Mouse (Mus musculus) embryo, embryonic 10 days (tissue): Measurements from ENCODE around the gene Il5ra.
A peak's percentile ranks its signal among the peaks of the same experiment; 100 is the strongest.

Experiments used
- DNase-seq: peaks from one replicate; pipeline ENCODE4 v3.0.0-alpha.2; 2015; ENCODE audit warnings: low spot score

Il5ra gene

DNA sequence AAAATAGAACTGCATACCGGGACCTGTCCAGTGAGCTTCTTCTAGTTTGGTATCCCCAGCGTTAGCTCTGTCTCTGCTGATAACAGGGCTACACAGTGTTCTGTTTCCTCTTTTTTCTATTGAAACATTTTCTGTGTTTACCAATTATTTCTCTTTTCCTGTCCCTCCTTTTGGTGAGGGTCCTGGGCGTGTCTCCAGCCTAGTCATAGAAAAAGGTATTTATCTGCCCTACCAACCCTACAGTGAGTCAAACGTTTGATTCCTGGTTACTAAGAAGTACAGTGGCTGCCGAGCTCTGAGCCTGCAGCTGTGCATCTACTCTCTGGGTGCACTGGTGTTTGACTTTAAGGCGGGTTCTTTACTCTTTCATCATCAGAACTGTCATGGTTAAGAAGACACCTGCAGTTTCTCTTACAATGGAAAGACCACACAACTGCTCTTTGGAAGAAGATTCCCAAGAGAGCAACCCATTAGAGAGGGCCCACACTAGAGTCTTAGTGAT, at the start of gene Il5ra:
Gene Il5ra, minus strand, starts transcription at position 151 of the 502 bp plus-strand sequence.
- no peak for DNase-seq

DNA sequence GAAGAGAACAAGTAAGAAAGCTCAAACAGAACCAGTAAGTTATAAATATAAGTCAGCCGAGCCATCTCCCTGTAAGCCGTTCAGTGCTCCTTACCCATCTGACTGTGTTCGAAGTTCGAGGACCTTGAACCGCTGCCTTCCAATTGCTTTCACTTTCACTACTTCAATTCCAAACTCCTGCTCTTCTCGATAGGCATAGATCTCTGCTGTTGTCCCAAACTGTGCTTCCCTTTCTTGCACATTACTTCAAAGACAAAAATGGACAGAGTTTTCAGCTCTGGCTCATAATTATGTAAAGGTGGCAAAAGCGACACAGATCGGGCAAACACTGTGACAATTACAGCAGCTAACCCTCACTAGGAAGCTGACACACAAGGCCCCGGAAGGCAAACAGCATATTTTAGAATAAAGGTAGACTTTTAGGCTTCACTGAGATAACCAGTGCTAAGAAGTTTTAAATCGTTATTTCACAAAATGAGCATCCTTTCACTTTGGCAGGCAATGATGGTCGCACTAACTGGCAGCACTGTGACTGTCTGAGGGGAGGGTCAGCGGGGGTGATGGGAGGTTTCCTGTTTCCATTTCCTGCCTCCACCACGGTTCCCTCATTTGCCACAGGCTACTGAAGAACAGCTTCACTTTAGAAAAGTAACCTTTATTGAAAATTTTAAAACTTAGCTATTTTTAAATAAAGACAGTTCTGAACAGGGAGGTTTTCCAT, 45.4 kb upstream of the Il5ra start:
- DNase-seq = no peak

DNA sequence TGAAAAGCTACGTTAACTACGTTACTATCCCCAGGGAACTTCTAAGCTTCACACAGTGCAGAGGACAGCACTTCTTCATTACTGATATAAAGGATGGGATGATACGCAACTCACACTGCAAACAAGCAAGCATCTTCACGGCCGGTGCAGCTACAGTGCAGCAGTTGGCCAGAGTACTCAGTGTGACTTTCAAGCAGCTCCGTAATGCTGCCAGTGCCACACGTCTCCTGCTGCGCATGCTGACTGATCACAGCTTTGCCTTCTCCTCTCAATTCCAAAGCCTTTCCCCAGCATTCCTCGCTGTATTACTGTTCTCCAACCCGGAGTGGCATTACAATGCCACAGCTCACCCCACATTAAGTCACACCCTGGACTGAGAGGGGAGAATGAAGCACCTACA, 44.8 kb upstream of the Il5ra start:
- no peak for DNase-seq

DNA sequence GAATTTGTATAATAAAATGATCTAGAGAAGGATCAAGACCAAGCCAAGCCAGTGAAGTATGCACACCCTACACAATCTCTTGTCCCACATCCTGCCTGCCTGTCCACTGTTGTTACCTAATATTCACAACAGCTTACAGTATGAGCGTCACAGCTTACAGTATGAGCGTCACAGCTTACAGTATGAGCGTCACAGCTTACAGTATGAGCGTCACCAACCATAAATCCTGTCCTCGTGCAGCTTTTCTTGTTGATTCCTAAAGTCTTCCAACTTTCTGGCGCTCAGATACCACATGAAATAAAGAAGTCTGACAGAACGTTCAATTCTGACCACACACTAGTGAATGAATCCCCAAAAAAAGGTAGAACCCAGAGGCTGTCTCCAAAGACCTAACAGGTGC, 44.3 kb upstream of the Il5ra start:
- no peak for DNase-seq

DNA sequence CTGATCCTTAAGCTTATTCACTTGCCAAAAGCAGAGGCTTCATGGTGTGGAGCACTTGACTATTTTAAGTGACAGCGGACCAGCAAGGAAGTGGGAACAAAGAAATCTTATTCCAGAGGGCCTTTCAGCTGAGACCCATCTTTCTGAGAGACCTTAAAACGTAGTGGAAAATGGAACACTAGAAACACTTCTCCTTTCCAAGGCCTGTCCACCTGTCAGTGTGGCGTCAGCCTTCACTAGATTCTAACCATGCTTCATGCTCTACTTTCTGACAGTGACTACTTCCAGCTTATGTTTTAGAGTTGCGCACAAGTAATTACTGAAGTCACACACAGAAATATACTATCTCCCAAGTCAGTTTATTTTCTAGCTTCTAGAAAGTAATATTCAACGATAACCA, 43.6 kb upstream of the Il5ra start:
- no peak for DNase-seq

DNA sequence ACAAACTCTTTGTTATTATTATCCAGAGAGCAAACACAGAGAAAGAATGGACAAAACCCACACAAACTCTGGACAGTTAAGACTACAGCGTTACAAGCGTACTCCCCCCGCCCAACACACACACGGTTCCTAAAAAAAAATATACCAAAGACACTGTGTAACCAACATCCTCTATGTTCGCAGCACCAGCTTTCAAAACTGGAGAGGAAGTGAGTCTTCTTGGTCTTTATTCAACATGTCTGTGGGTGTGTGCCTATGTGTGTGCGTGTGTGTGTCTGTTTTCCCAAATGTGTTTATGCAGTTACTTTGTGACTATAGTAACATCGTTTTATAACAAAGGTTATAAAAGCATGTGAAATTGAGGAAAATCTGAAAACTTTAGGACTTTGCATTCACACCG, 42.6 kb upstream of the Il5ra start:
- no peak for DNase-seq

DNA sequence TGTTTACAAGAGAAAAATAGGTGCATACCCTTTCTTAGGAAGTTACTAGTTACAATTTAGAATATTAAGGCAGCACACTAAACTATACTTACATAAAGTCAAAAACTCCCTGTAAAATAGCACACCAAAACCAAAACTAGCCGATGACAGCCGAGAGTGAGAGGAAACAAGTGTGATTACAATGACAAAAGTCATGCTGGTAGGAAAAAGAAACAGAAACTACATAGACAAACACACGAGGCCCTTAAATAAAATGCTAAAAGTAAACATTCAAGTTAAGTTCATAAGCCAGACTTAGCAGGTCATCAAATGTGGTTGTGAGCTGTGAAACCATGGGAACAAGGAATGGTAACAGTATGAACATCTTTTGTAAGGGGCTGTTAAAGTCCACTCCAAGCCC, 38.3 kb upstream of the Il5ra start:
- DNase-seq = no peak

DNA sequence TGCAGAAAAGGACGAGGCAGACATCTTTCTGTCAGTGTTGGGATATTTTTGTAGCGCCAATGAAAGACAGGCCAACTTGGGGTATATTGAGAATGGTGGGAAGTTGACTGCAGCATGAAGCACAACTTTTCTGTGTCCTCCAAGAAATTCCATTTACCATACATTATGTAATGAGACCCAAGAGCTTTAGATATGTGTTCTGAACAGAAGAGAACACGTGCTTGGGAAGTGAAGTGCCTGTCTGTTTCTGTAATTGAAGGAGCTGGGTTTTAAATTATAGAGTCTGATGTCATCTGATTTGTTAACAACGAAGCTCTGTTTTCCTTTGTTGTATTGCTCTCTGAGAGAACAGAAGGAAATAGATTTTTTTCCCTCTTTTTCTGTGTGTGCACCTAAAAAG, 21.2 kb upstream of the Il5ra start:
- no peak for DNase-seq

DNA sequence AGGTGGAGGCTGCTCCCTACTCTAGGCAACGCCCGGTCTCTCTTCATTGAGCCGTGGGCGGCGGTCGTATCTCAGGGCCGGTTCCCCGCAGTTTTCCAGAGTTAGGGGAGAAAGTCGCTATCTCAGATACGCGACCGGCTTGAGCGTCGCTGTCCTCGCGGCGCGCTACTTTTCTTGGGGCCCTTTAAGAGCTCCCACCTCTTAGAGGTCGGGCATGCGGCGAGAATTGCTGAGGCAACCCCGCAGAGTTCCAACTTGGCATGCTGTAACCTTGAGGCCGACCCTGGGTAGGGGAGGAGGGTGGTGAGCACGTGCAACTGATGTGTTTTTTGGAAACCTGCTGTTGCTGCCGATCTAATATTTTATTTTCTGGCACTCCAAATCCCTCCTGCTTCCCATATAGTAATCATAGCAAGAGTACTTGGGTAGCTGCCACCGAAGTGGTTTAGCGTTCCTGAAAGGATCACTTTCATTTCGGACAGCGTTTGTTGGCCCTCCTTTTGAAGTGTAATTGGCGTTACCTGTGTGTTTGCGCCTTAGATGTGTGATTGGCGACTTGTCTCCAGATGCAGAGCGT, 20.5 kb upstream of the Il5ra start:
- peak; percentile 8 for DNase-seq

DNA sequence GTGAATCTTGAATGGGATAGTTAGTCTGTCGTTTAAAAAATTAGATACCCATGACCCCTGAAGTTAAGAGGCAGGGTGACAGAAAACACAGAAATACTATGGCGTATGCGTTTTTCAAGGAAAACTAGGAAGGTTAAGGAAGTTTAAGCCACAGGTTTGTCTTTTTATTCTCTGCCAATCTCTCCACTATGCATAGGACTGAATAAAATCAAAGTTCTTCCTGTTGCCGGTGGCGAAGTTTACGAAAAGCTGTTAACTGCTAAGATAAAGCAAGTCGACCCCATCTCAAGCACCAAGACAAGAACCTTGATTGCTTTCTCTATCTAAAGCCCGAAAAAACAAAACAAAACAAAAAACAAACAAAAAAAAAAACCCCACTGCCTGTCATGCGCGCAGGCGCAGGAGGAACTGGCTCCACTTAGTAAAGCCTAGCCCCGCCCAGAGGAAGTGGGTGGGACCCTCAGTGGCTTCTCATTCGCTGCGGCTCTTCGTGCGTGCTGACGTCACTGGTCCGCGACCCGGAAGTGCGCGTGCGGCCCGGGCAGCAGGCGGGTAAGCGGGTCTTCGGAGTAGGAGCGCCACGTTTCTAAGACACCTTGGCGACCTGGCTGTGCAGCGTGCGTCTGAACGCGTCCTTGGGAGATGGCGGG, 19.9 kb upstream of the Il5ra start, which contains the start of gene Trnt1:
Gene Trnt1, plus strand, starts transcription at position 481 of the 650 bp plus-strand sequence.
- DNase-seq = peak; percentile 98

DNA sequence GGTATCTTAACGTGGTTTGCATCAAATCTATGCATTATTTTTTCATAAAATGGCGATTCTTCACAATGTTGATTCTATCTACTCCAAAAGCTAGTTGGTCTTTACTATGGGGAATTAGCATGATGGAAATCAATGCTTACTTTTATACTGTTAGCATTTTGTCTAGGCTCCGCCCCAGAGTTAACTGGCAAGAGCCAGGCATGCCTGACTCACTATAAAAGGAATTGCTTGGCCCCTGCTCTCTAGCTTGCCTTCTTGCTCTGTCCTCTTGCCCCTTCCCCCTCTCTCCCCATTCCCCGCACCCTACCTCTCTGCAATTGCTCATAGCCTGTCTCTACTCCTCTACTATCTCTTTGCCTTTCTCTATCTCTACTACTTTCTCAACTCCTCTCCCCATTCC, 17.9 kb upstream of the Il5ra start:
- DNase-seq = no peak

DNA sequence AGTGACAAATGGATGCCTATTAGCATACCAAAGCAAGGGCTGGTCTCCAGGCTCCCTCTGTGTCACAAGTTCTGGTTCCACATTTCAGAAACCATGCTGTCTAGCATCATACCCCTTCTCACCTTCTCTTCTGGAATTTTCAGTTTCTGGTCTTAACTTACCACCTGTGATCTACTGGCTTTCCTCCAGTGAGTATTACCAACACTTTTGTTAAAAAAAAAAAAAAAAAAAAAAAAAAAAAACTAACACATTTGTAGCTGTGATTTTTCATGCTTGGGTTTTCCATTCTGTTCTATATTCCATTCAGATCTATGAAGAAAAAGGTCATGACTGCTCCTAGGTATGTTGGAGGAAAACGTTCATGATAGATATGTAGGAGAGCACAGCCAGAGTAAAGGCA, 17.1 kb upstream of the Il5ra start:
- no peak for DNase-seq

DNA sequence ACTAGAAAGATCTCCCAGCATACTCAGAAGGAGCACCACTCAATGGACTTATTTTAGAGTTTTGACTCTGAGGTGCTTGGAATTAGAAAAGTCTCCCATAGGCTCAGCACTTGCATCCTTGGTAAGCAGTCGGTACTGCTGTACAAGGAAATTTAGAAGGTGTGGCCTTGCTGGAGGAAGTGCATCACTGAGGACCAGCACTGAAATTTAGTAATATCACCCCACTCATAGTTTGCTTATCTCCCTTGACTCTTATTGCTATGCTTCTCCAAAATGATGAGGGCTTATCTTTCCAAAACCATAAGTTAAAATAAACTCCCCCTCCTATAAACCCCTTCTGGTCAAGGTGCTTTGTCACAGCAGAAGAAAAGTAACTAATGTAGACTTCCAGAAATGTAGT, 12.6 kb upstream of the Il5ra start:
- no peak for DNase-seq

DNA sequence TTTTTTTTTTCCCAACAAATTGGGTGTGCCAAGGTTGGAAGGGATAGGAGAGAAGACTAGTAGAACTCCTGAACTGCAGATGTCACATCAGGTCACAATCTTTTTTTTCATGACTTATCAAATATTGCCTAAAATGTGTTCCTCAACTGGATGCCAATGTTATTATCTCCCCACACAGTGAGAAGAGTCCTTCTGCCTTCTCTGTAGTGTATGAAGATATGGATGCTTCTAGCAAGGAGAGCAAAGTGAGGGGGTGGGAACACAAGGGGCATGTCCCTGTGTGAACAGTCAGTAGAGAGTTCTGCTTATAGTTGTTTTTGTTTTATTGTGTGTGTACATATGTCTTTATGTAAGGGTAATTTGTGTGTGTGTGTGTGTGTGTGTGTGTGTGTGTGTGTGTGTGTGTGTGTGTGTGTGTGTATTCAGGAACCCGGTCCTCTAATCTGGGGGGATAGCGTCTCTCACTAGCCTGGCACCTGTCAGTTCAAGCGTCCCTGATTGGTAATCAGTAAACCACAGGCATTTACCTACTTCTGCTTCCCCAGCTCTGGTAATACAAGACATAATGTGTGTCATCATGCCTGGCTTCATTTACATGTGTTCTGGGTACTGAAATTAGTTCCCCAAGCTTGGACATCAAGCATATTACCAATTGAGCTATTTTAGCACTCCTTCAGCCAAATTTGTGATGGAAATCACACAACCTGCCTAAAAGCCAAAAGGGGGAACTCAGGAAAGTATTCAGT, 11.8 kb upstream of the Il5ra start:
- no peak for DNase-seq

DNA sequence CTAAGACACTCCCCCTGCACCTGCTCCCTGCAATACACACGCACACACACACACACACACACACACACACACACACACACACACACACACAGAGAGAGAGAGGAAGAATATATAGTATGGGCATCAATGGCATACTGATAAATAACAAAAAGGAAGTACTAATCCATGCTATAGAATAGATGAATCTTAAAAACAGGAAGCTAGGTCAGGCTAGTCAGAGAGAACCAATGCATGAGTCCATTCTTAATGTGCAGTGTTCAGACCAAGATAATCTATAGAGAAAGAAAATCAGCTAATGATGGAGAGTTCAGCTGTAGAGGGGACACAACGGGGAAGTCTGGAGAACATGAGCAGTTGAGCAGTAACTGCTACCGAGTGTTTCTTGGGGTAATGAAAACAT, 9.5 kb upstream of the Il5ra start:
- no peak for DNase-seq

DNA sequence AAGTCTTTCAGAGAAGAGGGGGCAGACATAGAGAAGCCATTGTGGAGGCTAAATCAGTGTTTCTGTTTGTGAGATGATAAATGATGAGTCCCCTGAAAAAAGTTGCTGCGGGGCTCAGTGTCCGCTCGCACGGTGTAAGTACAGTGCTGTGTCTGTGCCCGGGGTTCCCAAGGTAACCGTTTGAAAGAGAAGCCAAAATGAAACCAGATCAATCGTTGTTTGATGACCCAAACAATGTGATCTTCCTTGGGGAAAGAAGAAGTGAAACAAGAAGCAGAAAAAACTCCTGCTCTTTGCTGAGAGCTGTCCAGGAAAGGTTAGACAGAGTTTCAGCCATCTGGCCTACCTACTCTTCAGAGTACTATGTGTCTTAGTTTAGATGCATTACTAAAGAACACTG, 1.5 kb upstream of the Il5ra start:
- DNase-seq = no peak

DNA sequence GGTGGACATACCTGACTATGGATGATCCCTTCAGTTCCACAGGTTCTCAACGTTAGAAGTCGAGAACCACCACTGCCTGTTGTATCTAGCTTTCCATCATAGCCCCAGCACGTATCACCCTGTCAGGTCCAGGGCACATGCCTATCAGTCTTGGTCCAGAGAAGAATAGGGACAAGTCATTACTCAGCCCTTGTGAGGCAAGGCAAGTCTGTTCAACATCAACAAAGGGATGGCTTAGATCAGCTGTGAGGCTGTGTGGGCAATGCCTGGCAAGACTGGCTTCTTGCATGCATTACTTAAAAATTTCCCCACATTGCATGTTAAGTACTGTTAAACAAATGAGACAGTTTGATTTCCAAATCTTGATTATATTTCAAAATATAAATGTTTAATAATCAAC, 1.0 kb downstream of the Il5ra start:
- DNase-seq = no peak

DNA sequence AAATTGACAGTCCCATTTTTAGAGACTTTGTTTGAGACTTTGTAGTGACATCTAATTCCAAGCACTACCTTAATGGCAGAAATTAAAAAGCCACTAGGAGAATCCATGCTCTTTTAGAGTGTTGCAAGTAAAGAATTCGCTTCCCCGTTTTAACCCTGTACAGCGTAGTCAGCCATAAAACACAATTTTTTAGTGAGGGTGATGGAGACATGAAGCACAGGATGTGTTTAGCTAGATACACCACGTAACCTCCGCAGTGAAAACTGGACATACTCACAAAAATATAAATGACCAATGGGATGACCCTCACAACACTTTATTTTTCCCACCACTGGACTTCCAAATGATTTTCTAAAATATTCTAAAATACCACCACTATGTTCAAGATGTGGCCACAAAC, 1.6 kb downstream of the Il5ra start:
- DNase-seq = no peak

DNA sequence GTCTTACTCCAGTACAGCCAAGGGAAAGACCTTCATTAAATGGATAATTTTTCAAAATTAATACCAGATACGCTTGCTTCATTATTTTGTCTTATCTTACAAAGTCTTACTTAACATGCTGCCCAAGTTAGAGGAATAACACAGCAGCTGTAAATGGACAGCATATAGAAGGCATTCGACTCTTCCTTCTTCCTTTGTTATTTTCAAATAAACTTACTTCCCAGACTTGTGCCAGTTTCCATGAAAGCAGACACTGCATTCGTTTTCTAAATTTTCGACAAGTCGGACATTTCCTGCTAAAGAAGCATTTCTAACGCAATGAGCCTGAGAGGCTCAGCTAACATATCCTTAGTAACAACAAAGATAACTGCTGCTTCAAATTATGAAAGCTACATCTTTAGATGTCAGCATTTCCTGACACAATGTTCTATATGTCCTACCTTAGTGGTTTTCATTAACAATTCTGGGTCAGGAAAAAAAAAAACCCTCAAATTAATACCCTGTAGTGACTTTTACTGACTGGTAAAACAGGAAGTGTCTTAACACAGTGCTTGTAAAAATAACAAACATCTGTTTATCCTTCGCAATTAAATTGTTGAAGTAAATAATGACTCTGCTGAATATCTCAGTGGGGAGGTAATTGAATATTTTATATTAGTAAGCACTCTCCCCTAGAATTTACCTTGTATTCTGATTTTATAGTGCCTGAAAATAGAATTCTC, 3.0 kb downstream of the Il5ra start:
- DNase-seq = no peak

DNA sequence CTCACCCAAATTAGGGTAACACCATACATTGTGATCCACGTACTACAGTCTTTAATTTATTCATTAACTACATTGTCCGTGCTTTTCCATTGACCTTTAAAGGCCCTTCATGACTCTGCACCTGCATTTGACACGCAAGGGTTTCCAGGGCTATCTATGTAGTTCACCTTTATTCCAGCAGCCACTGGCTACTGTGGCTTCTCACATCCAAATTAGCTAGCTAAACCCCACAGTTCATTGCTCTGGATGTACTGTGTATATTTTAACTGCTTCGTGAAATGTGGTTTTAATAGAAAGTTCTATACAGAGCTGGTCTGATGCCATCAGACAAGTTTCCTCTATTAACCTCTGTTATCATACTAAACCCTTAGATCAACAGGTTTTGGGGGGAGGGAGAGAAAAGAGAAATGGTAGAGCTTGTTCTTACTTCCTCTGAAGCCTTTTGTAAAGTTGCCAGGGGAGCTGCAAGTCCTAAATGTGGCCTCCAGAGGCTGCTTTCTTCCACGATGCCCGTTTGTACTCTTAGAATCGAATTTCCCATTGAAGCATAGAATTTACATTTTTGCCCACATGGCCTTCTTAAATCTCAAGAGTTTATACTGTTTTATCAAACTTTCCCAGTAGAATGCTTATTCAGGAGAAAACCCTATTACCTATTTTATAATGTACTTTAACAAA, 5.1 kb downstream of the Il5ra start:
- no peak for DNase-seq

DNA sequence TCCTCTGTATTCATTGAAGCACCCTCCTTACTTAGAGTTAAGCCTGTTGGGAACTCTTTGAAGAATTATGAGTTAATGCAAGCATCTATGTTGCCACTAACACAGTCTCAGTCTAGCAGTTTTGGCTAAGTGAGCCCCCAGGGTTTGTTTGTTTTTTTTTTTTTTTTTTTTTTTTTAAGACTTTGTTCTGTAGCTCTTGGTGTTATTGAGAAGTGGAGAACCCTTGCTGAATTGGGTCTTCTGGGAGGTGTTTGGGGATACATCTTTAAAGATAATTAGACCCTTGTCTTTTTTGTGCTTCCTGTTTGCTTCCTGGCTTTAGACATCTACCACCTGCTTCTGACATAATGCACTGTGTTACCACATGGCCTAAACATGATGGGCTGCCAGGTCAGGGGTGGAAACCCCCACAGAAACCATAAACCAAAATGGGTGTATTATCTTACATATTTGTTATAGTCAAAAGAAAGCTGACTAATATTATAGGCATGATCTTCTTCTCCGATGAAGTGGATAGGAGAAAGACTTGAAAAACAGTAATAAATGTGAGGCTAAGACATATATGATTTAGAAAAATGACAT, 8.5 kb downstream of the Il5ra start:
- no peak for DNase-seq
